Mouse (Mus musculus) MEL (cell line): ENCODE measurements around the gene Stat5a. TPM values are rescaled to one million over a fixed set of nuclear protein-coding genes. Genes with fewer than 3 reads are reported as not detected.

Source experiments
- DNase-seq: peaks from one replicate; pipeline ENCODE4 v3.0.0; 2011; ENCODE audit warnings: low read depth, low spot score
- H3K27ac ChIP-seq: 2 replicates; pipeline ENCODE4 v1.5.1; 2012; ENCODE audit warnings: low read depth, mild to moderate bottlenecking, control low read depth, low read length, moderate library complexity; ENCODE audit not compliant: control insufficient read depth
- H3K27me3 ChIP-seq, 2 experiments: fragments of 150-350 bp in 1 of 2; sonication (generic) in 1 of 2; 2 replicates each; pipeline ENCODE4 v1.6.1; 2012; ENCODE audit warnings: low read length in 2 of 2, mild to moderate bottlenecking in 2 of 2, improper control_type of control experiment in 1 of 2, moderate library complexity in 1 of 2; ENCODE audit not compliant: insufficient read depth in 2 of 2, control insufficient read depth in 1 of 2
- H3K36me3 ChIP-seq, 2 experiments: 2 replicates each; pipeline ENCODE4 v1.6.1; 2012 to 2014; ENCODE audit warnings: low read length in 2 of 2, improper control_type of control experiment in 1 of 2, inconsistent platforms in 1 of 2, mild to moderate bottlenecking in 1 of 2; ENCODE audit not compliant: insufficient read depth in 2 of 2, control insufficient read depth in 1 of 2
- H3K4me1 ChIP-seq, 2 experiments: fragments of 150-350 bp in 1 of 2; sonication (generic) in 1 of 2; 2 replicates each; pipeline ENCODE4 v1.6.1; 2012; ENCODE audit warnings: low read length in 2 of 2, improper control_type of control experiment in 1 of 2, mild to moderate bottlenecking in 1 of 2; ENCODE audit not compliant: insufficient read depth in 2 of 2, control insufficient read depth in 1 of 2
- H3K4me3 ChIP-seq, 2 experiments: fragments of 150-350 bp in 1 of 2; sonication (generic) in 1 of 2; 2 replicates each; pipeline ENCODE4 v1.5.1; 2012; ENCODE audit warnings: low read depth in 2 of 2, low read length in 2 of 2, mild to moderate bottlenecking in 2 of 2, moderate library complexity in 2 of 2, control low read depth in 1 of 2, improper control_type of control experiment in 1 of 2; ENCODE audit not compliant: control insufficient read depth in 1 of 2, insufficient read depth in 1 of 2
- H3K79me2 ChIP-seq: 2 replicates; pipeline ENCODE4 v1.6.1; 2012; ENCODE audit warnings: mild to moderate bottlenecking, low read length, moderate library complexity; ENCODE audit not compliant: control insufficient read depth, poor library complexity, insufficient read depth
- H3K9ac ChIP-seq: 2 replicates; pipeline ENCODE4 v1.6.1; 2012; ENCODE audit warnings: low read depth, mild to moderate bottlenecking, control low read depth, low read length, moderate library complexity; ENCODE audit not compliant: control insufficient read depth, poor library complexity, severe bottlenecking
- H3K9me3 ChIP-seq: fragments of 150-350 bp; sonication (generic); replicated peaks from 2 replicates; pipeline ENCODE4 v1.6.1; 2012; ENCODE audit warnings: mild to moderate bottlenecking, low read length, improper control_type of control experiment, moderate library complexity; ENCODE audit not compliant: insufficient read depth
- BHLHE40 ChIP-seq: IDR thresholded peaks from 2 replicates; pipeline ENCODE4 v1.6.1; 2012; ENCODE audit warnings: low read depth, mild to moderate bottlenecking, inconsistent platforms, low read length, improper control_type of control experiment, borderline replicate concordance
- CHD2 ChIP-seq: IDR thresholded peaks from 2 replicates; pipeline ENCODE4 v1.6.1; 2011; ENCODE audit warnings: low read length, improper control_type of control experiment
- CTCF ChIP-seq, 3 experiments: IDR thresholded peaks in 2 of 3; conservative IDR thresholded peaks in 1 of 3; 2 replicates each; pipeline ENCODE4 v1.5.1; 2011 to 2012; ENCODE audit warnings: low read length in 3 of 3, low read depth in 2 of 3, mild to moderate bottlenecking in 2 of 3, improper control_type of control experiment in 1 of 3, inconsistent platforms in 1 of 3, mixed read lengths in 1 of 3, moderate library complexity in 1 of 3; ENCODE audit not compliant: control insufficient read depth in 1 of 3, insufficient read depth in 1 of 3, poor library complexity in 1 of 3, severe bottlenecking in 1 of 3
- GATA1 ChIP-seq: IDR thresholded peaks from 2 replicates; pipeline ENCODE4 v1.6.1; 2011; ENCODE audit warnings: low read depth, low read length, improper control_type of control experiment
- HCFC1 ChIP-seq: IDR thresholded peaks from 2 replicates; pipeline ENCODE4 v1.6.1; 2012; ENCODE audit warnings: low read depth, mild to moderate bottlenecking, inconsistent platforms, low read length, improper control_type of control experiment, moderate library complexity
- JUND ChIP-seq: IDR thresholded peaks from 2 replicates; pipeline ENCODE4 v1.6.1; 2011; ENCODE audit warnings: low read depth, mild to moderate bottlenecking, improper control_type of control experiment, low read length
- KAT2A ChIP-seq: conservative IDR thresholded peaks from 2 replicates; pipeline ENCODE4 v1.6.1; 2012; ENCODE audit warnings: low read depth, low read length, improper control_type of control experiment, inconsistent platforms
- MAZ ChIP-seq: IDR thresholded peaks from 2 replicates; pipeline ENCODE4 v1.6.1; 2012; ENCODE audit warnings: low read depth, mild to moderate bottlenecking, inconsistent platforms, low read length, improper control_type of control experiment
- MEF2A ChIP-seq: IDR thresholded peaks from 2 replicates; pipeline ENCODE4 v1.6.1; 2014; ENCODE audit warnings: low read depth, mild to moderate bottlenecking, inconsistent platforms, low read length, improper control_type of control experiment; ENCODE audit not compliant: poor library complexity, insufficient replicate concordance, severe bottlenecking; ENCODE audit errors: extremely low read depth
- MYC ChIP-seq: IDR thresholded peaks from 2 replicates; pipeline ENCODE4 v1.6.1; 2011; ENCODE audit warnings: low read depth, mild to moderate bottlenecking, low read length, improper control_type of control experiment, moderate library complexity
- NELFE ChIP-seq: IDR thresholded peaks from 2 replicates; pipeline ENCODE4 v1.6.1; 2011; ENCODE audit warnings: low read depth, low read length, improper control_type of control experiment
- NRF1 ChIP-seq: IDR thresholded peaks from 2 replicates; pipeline ENCODE4 v1.6.1; 2014; ENCODE audit warnings: low read depth, mild to moderate bottlenecking, inconsistent platforms, low read length, improper control_type of control experiment, moderate library complexity; ENCODE audit not compliant: poor library complexity, insufficient read depth, severe bottlenecking
- POLR2A ChIP-seq, 2 experiments: IDR thresholded peaks; 2 replicates each; pipeline ENCODE4 v1.6.1; 2011 to 2012; ENCODE audit warnings: low read length in 2 of 2, mild to moderate bottlenecking in 2 of 2, control low read depth in 1 of 2, improper control_type of control experiment in 1 of 2, low read depth in 1 of 2, moderate library complexity in 1 of 2; ENCODE audit not compliant: control insufficient read depth in 1 of 2, insufficient read depth in 1 of 2, poor library complexity in 1 of 2
- POLR2AphosphoS5 ChIP-seq: IDR thresholded peaks from 2 replicates; pipeline ENCODE4 v1.6.1; 2012; ENCODE audit warnings: low read depth, borderline replicate concordance, mild to moderate bottlenecking, inconsistent platforms, low read length, moderate library complexity, mixed read lengths
- RCOR1 ChIP-seq: IDR thresholded peaks from 2 replicates; pipeline ENCODE4 v1.6.1; 2012; ENCODE audit warnings: low read depth, mild to moderate bottlenecking, inconsistent platforms, low read length, improper control_type of control experiment
- SIN3A ChIP-seq: IDR thresholded peaks from 2 replicates; pipeline ENCODE4 v1.6.1; 2012; ENCODE audit warnings: low read length, improper control_type of control experiment, inconsistent platforms
- TAL1 ChIP-seq: IDR thresholded peaks from 2 replicates; pipeline ENCODE4 v1.6.1; 2012; ENCODE audit warnings: mild to moderate bottlenecking, inconsistent platforms, low read length, moderate library complexity, mixed read lengths
- TBP ChIP-seq: IDR thresholded peaks from 2 replicates; pipeline ENCODE4 v1.8.0; 2011; ENCODE audit warnings: low read depth, low read length, improper control_type of control experiment
- TCF12 ChIP-seq: IDR thresholded peaks from 2 replicates; pipeline ENCODE4 v1.6.1; 2014; ENCODE audit warnings: low read depth, mild to moderate bottlenecking, inconsistent platforms, low read length, improper control_type of control experiment, moderate library complexity
- USF1 ChIP-seq: IDR thresholded peaks from 2 replicates; pipeline ENCODE4 v1.6.1; 2014; ENCODE audit warnings: low read depth, mild to moderate bottlenecking, inconsistent platforms, low read length, improper control_type of control experiment, moderate library complexity
- USF2 ChIP-seq, 2 experiments: IDR thresholded peaks; 2 replicates each; pipeline ENCODE4 v1.6.1; 2011 to 2012; ENCODE audit warnings: improper control_type of control experiment in 2 of 2, low read length in 2 of 2, borderline replicate concordance in 1 of 2, inconsistent platforms in 1 of 2, low read depth in 1 of 2, mild to moderate bottlenecking in 1 of 2; ENCODE audit not compliant: insufficient read depth in 1 of 2
- ZC3H11A ChIP-seq: IDR thresholded peaks from 2 replicates; pipeline ENCODE4 v1.6.1; 2012; ENCODE audit warnings: low read depth, mild to moderate bottlenecking, inconsistent platforms, low read length, improper control_type of control experiment
- ZKSCAN1 ChIP-seq: IDR thresholded peaks from 2 replicates; pipeline ENCODE4 v1.6.1; 2012; ENCODE audit warnings: low read depth, mild to moderate bottlenecking, inconsistent platforms, low read length, improper control_type of control experiment, moderate library complexity
- ZMIZ1 ChIP-seq: IDR thresholded peaks from 2 replicates; pipeline ENCODE4 v1.6.1; 2012; ENCODE audit warnings: low read depth, mild to moderate bottlenecking, inconsistent platforms, low read length, improper control_type of control experiment, moderate library complexity
- polyA plus RNA-seq, 2 experiments: library from polyadenylated mRNA; stranded (reverse) in 1 of 2; unstranded in 1 of 2; fragments of >175 nt in 1 of 2; fragments of >200 nt in 1 of 2; gene quantifications; 2 replicates each; pipeline versions ENCODE4 v1.2.1 to v1.2.4; 2012; ENCODE audit warnings: low replicate concordance in 2 of 2, low read depth in 1 of 2; ENCODE audit not compliant: insufficient read length in 2 of 2, insufficient read depth in 1 of 2, missing spikeins in 1 of 2
- total RNA-seq: library from RNA; depleted of rRNA; stranded (reverse); fragments of 300-350 nt; gene quantifications from 2 replicates; pipeline ENCODE4 v1.2.3, GENCODE M21; 2012

Stat5a gene
- total and polyA plus RNA-seq, 3 experiments = 54.2 to 86.8 TPM; not detected in 1

- Histone ChIP-seq H3K36me3 (peaks cover 0 to 18% of the 10 kb centered on the region in 2 experiments; a peak in 2 of 4 replicates), H3K9ac (no peak overlapping the region), H3K9me3 (no peaks in the 10 kb centered on the region), H3K79me2 (peaks cover 18% of the 10 kb centered on the region), H3K4me1 (peaks cover 10 to 11% of the 10 kb centered on the region in 2 experiments), H3K27me3 (peaks cover 4 to 7% of the 10 kb centered on the region in 2 experiments), H3K27ac (no peak overlapping the region)
- DNase-seq = no peak
- no peak for TF ChIP-seq NELFE
- TF ChIP-seq POLR2A (IDR thresholded peaks at IDR 0.05; ENCODE audit: control insufficient read depth in 1 of 2, insufficient read depth in 1 of 2, low read depth in 1 of 2, low read length in 2 of 2, poor library complexity in 1 of 2) = no peak
- TF ChIP-seq TAL1 = no peak
- no peak for TF ChIP-seq USF2 (IDR thresholded peaks at IDR 0.05; ENCODE audit: borderline replicate concordance in 1 of 2, insufficient read depth in 1 of 2, low read depth in 1 of 2, low read length in 2 of 2)
- TF ChIP-seq RCOR1 = no peak
- no peak for TF ChIP-seq TCF12
- no peak for TF ChIP-seq TBP
- TF ChIP-seq ZMIZ1 = no peak
- no peak for TF ChIP-seq MEF2A
- TF ChIP-seq JUND = no peak
- no peak for TF ChIP-seq ZC3H11A
- TF ChIP-seq MYC = no peak
- no peak for TF ChIP-seq NRF1
- TF ChIP-seq SIN3A = no peak
- TF ChIP-seq GATA1 = no peak
- TF ChIP-seq MAZ = no peak
- TF ChIP-seq CHD2 = no peak
- no peak for TF ChIP-seq ZKSCAN1
- no peak for TF ChIP-seq USF1
- TF ChIP-seq, all 39 proteins: peak for 0
- H3K4me3 ChIP-seq = no peak overlapping the region
These were observed 7.1 kb upstream of the Stat5a start for GRCm38 (mm10) chr11:100852088-100852487.

- Histone ChIP-seq H3K4me1 (peaks cover 6 to 7% of the 10 kb centered on the region in 2 experiments), H3K36me3 (peaks cover 0 to 12% of the 10 kb centered on the region in 2 experiments; a peak in 2 of 4 replicates), H3K9ac (no peak overlapping the region), H3K79me2 (peaks cover 12% of the 10 kb centered on the region), H3K4me3 (no peak overlapping the region), H3K27me3 (peaks cover 4 to 7% of the 10 kb centered on the region in 2 experiments), H3K27ac (no peak overlapping the region), H3K9me3 (no peaks in the 10 kb centered on the region)
- no peak for DNase-seq
- TF ChIP-seq BHLHE40 (no peak), MYC (no peak), HCFC1 (no peak), CTCF (IDR thresholded peaks at IDR 0.05 in 2 of 3, conservative IDR thresholded peaks at IDR 0.05 in 1 of 3; ENCODE audit: control insufficient read depth in 1 of 3, insufficient read depth in 1 of 3, low read depth in 2 of 3, low read length in 3 of 3, poor library complexity in 1 of 3, severe bottlenecking in 1 of 3) (no peak), NELFE (no peak), ZC3H11A (no peak), KAT2A (no peak), CHD2 (no peak), POLR2AphosphoS5 (no peak), POLR2A (IDR thresholded peaks at IDR 0.05; ENCODE audit: control insufficient read depth in 1 of 2, insufficient read depth in 1 of 2, low read depth in 1 of 2, low read length in 2 of 2, poor library complexity in 1 of 2) (no peak), SIN3A (no peak)
These were observed 6.1 kb upstream of the Stat5a start for GRCm38 (mm10) chr11:100853018-100853417.
